Mouse (Mus musculus): ENCODE measurements around the gene Gnmt. TPM values are rescaled to one million over a fixed set of nuclear protein-coding genes. Genes with fewer than 3 reads are reported as not detected.

Gnmt gene
- polyA plus RNA-seq (2012; rRNA removed): 5.5 and 6.4 TPM in 2 replicates

GRCm38 (mm10) chr17:46728904-46729318 lies at the start of gene Gnmt:
Gene Gnmt (minus strand): TSS chr17:46729168.

GRCm38 (mm10) chr17:46772404-46773277 lies 43.7 kb upstream of the Gnmt start, which contains the start of gene 2310039H08Rik:
Gene 2310039H08Rik (plus strand): TSS chr17:46772635.

GRCm38 (mm10) chr17:46763544-46763943 lies 34.6 kb upstream of the Gnmt start, which contains the start of gene Ptcra:
Gene Ptcra (minus strand): TSS chr17:46763712.

GRCm38 (mm10) chr17:46751794-46752556 lies 23.0 kb upstream of the Gnmt start, which contains the start of gene Cnpy3:
Gene Cnpy3 (minus strand): TSS chr17:46752214.

GRCm38 (mm10) chr17:46710959-46711597 lies 17.9 kb downstream of the Gnmt start, which contains the start of gene Pex6:
Gene Pex6 (plus strand): TSS chr17:46711463.

GRCm38 (mm10) chr17:46704887-46705835 lies 23.8 kb downstream of the Gnmt start, which contains the start of gene Ppp2r5d:
Gene Ppp2r5d (minus strand): TSS chr17:46705111.

GRCm38 (mm10) chr17:46680760-46681373 lies 48.1 kb downstream of the Gnmt start, which contains the start of gene Klhdc3:
Gene Klhdc3 (minus strand): TSS chr17:46680914.

GRCm38 (mm10) chr17:46678416-46678815 lies 50.6 kb downstream of the Gnmt start, which contains the start of gene Mea1:
Gene Mea1 (plus strand): TSS chr17:46678793.

Other genes starting within 250 kb of the Gnmt start
- gene Ttbk1, start 241.5 kb downstream of the Gnmt start, polyA plus RNA-seq (2012; rRNA removed): 0.13 and 0.16 TPM in 2 replicates
- 5.5 TPM in 2 replicates for gene Dnph1, start 232.5 kb downstream of the Gnmt start, polyA plus RNA-seq (2012; rRNA removed)
- gene Cul9, start 182.8 kb downstream of the Gnmt start, polyA plus RNA-seq (2012; rRNA removed): 8.6 and 9.6 TPM in 2 replicates
- gene Srf, start 173.0 kb downstream of the Gnmt start, polyA plus RNA-seq (2012; rRNA removed): 115 and 152 TPM in 2 replicates
- gene Ptk7, start 99.7 kb downstream of the Gnmt start, polyA plus RNA-seq (2012; rRNA removed): 9.8 and 11.4 TPM in 2 replicates
- 25.6 and 26.9 TPM in 2 replicates for gene Klc4, start 83.1 kb downstream of the Gnmt start, polyA plus RNA-seq (2012; rRNA removed)
- gene Mrpl2, start 82.9 kb downstream of the Gnmt start, polyA plus RNA-seq (2012; rRNA removed): 82.3 and 134 TPM in 2 replicates
- gene Cul7, start 78.8 kb downstream of the Gnmt start, polyA plus RNA-seq (2012; rRNA removed): 10.3 and 11.6 TPM in 2 replicates
- gene Rrp36, start 54.8 kb downstream of the Gnmt start, polyA plus RNA-seq (2012; rRNA removed): 12.3 and 13.9 TPM in 2 replicates
- gene Mea1, start 50.4 kb downstream of the Gnmt start, polyA plus RNA-seq (2012; rRNA removed): 38.3 and 46.0 TPM in 2 replicates
- 43.7 and 44.0 TPM in 2 replicates for gene Klhdc3, start 48.3 kb downstream of the Gnmt start, polyA plus RNA-seq (2012; rRNA removed)
- 24.8 and 25.1 TPM in 2 replicates for gene Ppp2r5d, start 24.1 kb downstream of the Gnmt start, polyA plus RNA-seq (2012; rRNA removed)
- gene Pex6, start 17.7 kb downstream of the Gnmt start, polyA plus RNA-seq (2012; rRNA removed): 36.4 and 50.9 TPM in 2 replicates
- gene Cnpy3, start 23.0 kb upstream of the Gnmt start, polyA plus RNA-seq (2012; rRNA removed): 21.6 and 22.8 TPM in 2 replicates
- not detected in 2 replicates for gene Ptcra, start 34.5 kb upstream of the Gnmt start, polyA plus RNA-seq (2012; rRNA removed)
- gene 2310039H08Rik, start 43.5 kb upstream of the Gnmt start, polyA plus RNA-seq (2012; rRNA removed): 72.5 and 98.8 TPM in 2 replicates
- gene Rpl7l1, start 53.5 kb upstream of the Gnmt start, polyA plus RNA-seq (2012; rRNA removed): 4.9 and 6.2 TPM in 2 replicates
- gene Bicral, start 129.3 kb upstream of the Gnmt start, polyA plus RNA-seq (2012; rRNA removed): 2.3 and 3.6 TPM in 2 replicates
- gene Tbcc, start 161.5 kb upstream of the Gnmt start, polyA plus RNA-seq (2012; rRNA removed): 6.6 and 9.8 TPM in 2 replicates
- gene Prph2, start 181.3 kb upstream of the Gnmt start, polyA plus RNA-seq (2012; rRNA removed): not detected in 2 replicates